Mouse (Mus musculus) myocyte (in vitro differentiated cells): ENCODE results near the gene Gm42791.

Experiments
- CEBPB ChIP-seq: IDR thresholded peaks from 2 replicates; pipeline ENCODE4 v1.6.1; 2011; ENCODE audit warnings: mild to moderate bottlenecking, moderate library complexity; ENCODE audit not compliant: poor library complexity, insufficient read depth, severe bottlenecking
- E2F4 ChIP-seq: IDR thresholded peaks from one replicate; pipeline ENCODE4 v1.6.1; 2011; ENCODE audit warnings: mild to moderate bottlenecking, control low read depth, moderate library complexity; ENCODE audit not compliant: insufficient read depth
- MAX ChIP-seq: IDR thresholded peaks from one replicate; pipeline ENCODE4 v1.6.1; 2011; ENCODE audit warnings: low read depth, mild to moderate bottlenecking, control low read depth
- MYOD1 ChIP-seq, 3 experiments: IDR thresholded peaks; one replicate each; pipeline ENCODE4 v1.6.1; 2011; ENCODE audit warnings: control low read depth in 2 of 3, low read depth in 2 of 3, mild to moderate bottlenecking in 2 of 3, moderate library complexity in 1 of 3; ENCODE audit not compliant: insufficient read length in 2 of 3, control insufficient read depth in 1 of 3
- MYOG ChIP-seq, 3 experiments: IDR thresholded peaks; one replicate each; pipeline ENCODE4 v1.6.1; 2011; ENCODE audit warnings: control low read depth in 2 of 3, low read depth in 2 of 3, mild to moderate bottlenecking in 2 of 3; ENCODE audit not compliant: insufficient read length in 2 of 3, control insufficient read depth in 1 of 3, insufficient read depth in 1 of 3
- POLR2A ChIP-seq: IDR thresholded peaks from one replicate; pipeline ENCODE4 v1.6.1; 2011; ENCODE audit warnings: low read depth, mild to moderate bottlenecking, control low read depth, moderate library complexity; ENCODE audit not compliant: insufficient read length
- POLR2AphosphoS2 ChIP-seq: IDR thresholded peaks from one replicate; pipeline ENCODE4 v1.6.1; 2011; ENCODE audit warnings: low read depth, control low read depth; ENCODE audit not compliant: insufficient read length
- REST ChIP-seq: IDR thresholded peaks from one replicate; pipeline ENCODE4 v1.6.1; 2011; ENCODE audit warnings: mild to moderate bottlenecking, control low read depth, moderate library complexity; ENCODE audit not compliant: insufficient read depth, insufficient read length
- SRF ChIP-seq: IDR thresholded peaks from one replicate; pipeline ENCODE4 v1.6.1; 2011; ENCODE audit warnings: low read depth; ENCODE audit not compliant: control insufficient read depth, insufficient read length
- TCF12 ChIP-seq: IDR thresholded peaks from one replicate; pipeline ENCODE4 v1.6.1; 2011; ENCODE audit warnings: mild to moderate bottlenecking, control low read depth; ENCODE audit not compliant: poor library complexity, insufficient read depth, severe bottlenecking
- TCF3 ChIP-seq: IDR thresholded peaks from one replicate; pipeline ENCODE4 v1.6.1; 2011; ENCODE audit warnings: low read depth, control low read depth; ENCODE audit not compliant: insufficient read length
- USF1 ChIP-seq: IDR thresholded peaks from one replicate; pipeline ENCODE4 v1.6.1; 2011; ENCODE audit warnings: low read depth, mild to moderate bottlenecking, control low read depth, moderate library complexity

DNA sequence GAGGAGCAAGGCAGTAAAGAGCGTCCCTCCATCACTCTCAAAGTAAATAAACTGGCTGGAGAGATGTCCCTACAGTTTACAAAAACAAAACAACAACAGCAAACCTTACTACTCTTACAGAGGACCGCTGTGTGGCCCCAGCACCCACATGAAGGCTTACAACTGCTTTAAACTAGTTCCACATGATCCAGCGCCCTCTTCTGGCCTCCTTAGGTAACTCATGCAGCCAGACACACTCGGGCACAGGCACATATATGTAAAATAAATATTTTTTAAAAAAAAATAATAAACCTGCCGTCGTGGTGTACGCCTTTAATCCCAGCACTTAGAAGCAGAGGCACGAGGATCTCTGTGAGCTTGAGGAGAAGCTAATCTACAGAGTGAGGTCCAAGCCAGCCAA is 32.4 kb upstream of the Gm42791 start:
- TF ChIP-seq POLR2A (no peak), POLR2AphosphoS2 (no peak), E2F4 (no peak), USF1 (no peak), MAX (no peak), TCF12 (no peak), MYOD1 (IDR thresholded peaks at IDR 0.05; ENCODE audit: control insufficient read depth in 1 of 3, insufficient read length in 2 of 3, low read depth in 2 of 3) (no peak), SRF (no peak), MYOG (IDR thresholded peaks at IDR 0.05; ENCODE audit: control insufficient read depth in 1 of 3, insufficient read depth in 1 of 3, insufficient read length in 2 of 3, low read depth in 2 of 3) (no peak), CEBPB (no peak), REST (no peak), TCF3 (no peak)
